Comparison of ENCODE assay signal across 30 mouse cellular contexts in genomic region chr2:31905682-31906081, GRCm38 (mm10). TPM values are rescaled to one million over a fixed set of nuclear protein-coding genes. Genes with fewer than 3 reads are reported as not detected.
A peak's percentile ranks its signal among the peaks of the same experiment; 100 is the strongest.
DNase-seq lines count a peak whose midpoint lies in the region; ATAC-seq and TF ChIP-seq lines count a peak whose summit lies in the region.
"Had no signal": no experiment of that assay in that cellular context is flagged by ENCODE, and none has a peak within 500 bp of the region (broad histone marks: within the 10 kb centered on the region; RNA-seq: fewer than 3 reads in every experiment).

No protein-coding gene starts in this region.

- TF ChIP-seq EP300 in stomach, postnatal 0 days (optimal IDR thresholded peaks at IDR 0.05) = no peak

- H3K27ac ChIP-seq in kidney, embryonic 16.5 days (ENCODE audit: low read length) = no peak overlapping the region
- H3K27ac ChIP-seq in lung, embryonic 16.5 days (ENCODE audit: low read length) = no peak overlapping the region
- H3K27ac ChIP-seq in stomach, postnatal 0 days (replicated peaks) = no peak overlapping the region
- H3K27ac ChIP-seq: forebrain, embryonic 13.5 days; heart, embryonic 10.5 days; hindbrain, embryonic 13.5 days; limb, embryonic 10.5 days; limb, embryonic 15.5 days; macrophage; neural tube, embryonic 12.5 days had no signal

- DNase-seq in kidney, adult 11 months = no peak
- DNase-seq in lung, postnatal 10 days = no peak
- peak; percentile 49 for DNase-seq in stomach, postnatal 0 days (ENCODE audit: low spot score)
- no peak for DNase-seq in frontal cortex, postnatal 10 days (ENCODE audit: low spot score in 2 of 2)
- DNase-seq: adrenal gland, adult 2 months; adrenal gland, postnatal 36 days; cerebellum, adult 2 months; cerebellum, postnatal 14 days; gastrocnemius, postnatal 25 days; heart, adult 11 months; heart, postnatal 36 days; kidney, adult 9 months; layer of hippocampus, postnatal 36 days; spleen, adult 18-20 months had no signal

- H3K4me2 ChIP-seq in kidney, embryonic 16.5 days (replicated peaks; ENCODE audit: low read depth, low read length) = no peak overlapping the region
- H3K4me2 ChIP-seq in lung, embryonic 16.5 days (ENCODE audit: low read depth, low read length) = no peak overlapping the region
- H3K4me2 ChIP-seq in stomach, postnatal 0 days (replicated peaks; ENCODE audit: low read depth) = no peak overlapping the region
- H3K4me2 ChIP-seq: forebrain, embryonic 13.5 days; hindbrain, embryonic 13.5 days; limb, embryonic 15.5 days; midbrain, embryonic 11.5 days; neural tube, embryonic 12.5 days had no signal

- H3K4me1 ChIP-seq in kidney, embryonic 16.5 days (ENCODE audit: insufficient read depth, low read length) = peaks cover 4% of the 10 kb centered on the region; the same call in 1 of the 2 replicates
- no peaks in the 10 kb centered on the region; the same call in 1 of the 2 replicates for H3K4me1 ChIP-seq in lung, embryonic 16.5 days (replicated peaks; ENCODE audit: control insufficient read depth, insufficient read depth, low read length)
- no peaks in the 10 kb centered on the region for H3K4me1 ChIP-seq in stomach, postnatal 0 days (replicated peaks; ENCODE audit: control insufficient read depth, insufficient read depth)

- H3K36me3 ChIP-seq in kidney, embryonic 16.5 days (ENCODE audit: insufficient read depth, low read length) = no peaks in the 10 kb centered on the region
- no peaks in the 10 kb centered on the region for H3K36me3 ChIP-seq in lung, embryonic 16.5 days (ENCODE audit: control insufficient read depth, insufficient read depth, low read length)
- no peaks in the 10 kb centered on the region for H3K36me3 ChIP-seq in stomach, postnatal 0 days (ENCODE audit: control insufficient read depth, insufficient read depth, low read length)
- H3K36me3 ChIP-seq: heart, embryonic 10.5 days; hindbrain, embryonic 13.5 days; limb, embryonic 10.5 days; limb, embryonic 15.5 days; neural tube, embryonic 12.5 days had no signal

- H3K9ac ChIP-seq in kidney, embryonic 16.5 days (replicated peaks; ENCODE audit: low read length) = no peak overlapping the region
- no peak overlapping the region for H3K9ac ChIP-seq in lung, embryonic 16.5 days (ENCODE audit: low read length)
- H3K9ac ChIP-seq in stomach, postnatal 0 days (ENCODE audit: low read length) = no peak overlapping the region
- H3K9ac ChIP-seq: forebrain, embryonic 13.5 days; hindbrain, embryonic 13.5 days; limb, embryonic 15.5 days; neural tube, embryonic 12.5 days had no signal

- no peaks in the 10 kb centered on the region for H3K27me3 ChIP-seq in kidney, embryonic 16.5 days (ENCODE audit: insufficient read depth, low read length)
- no peaks in the 10 kb centered on the region for H3K27me3 ChIP-seq in lung, embryonic 16.5 days (ENCODE audit: control insufficient read depth, insufficient read depth, low read depth, low read length)
- H3K27me3 ChIP-seq in stomach, postnatal 0 days (ENCODE audit: control insufficient read depth, insufficient read depth, low read length) = no peaks in the 10 kb centered on the region
- H3K27me3 ChIP-seq: limb, embryonic 15.5 days; neural tube, embryonic 12.5 days had no signal

- ATAC-seq in kidney, embryonic 16.5 days (ENCODE audit: low FRiP score, low TSS enrichment) = 0 out of 2 replicates have a peak, but pooled peaks have one; percentile 17
- peak; percentile 34; the same call in 1 of the 2 replicates for ATAC-seq in lung, embryonic 16.5 days (ENCODE audit: low read depth)
- ATAC-seq in erythroblast, adult 5-6 weeks (replicated peaks; ENCODE audit: low FRiP score, poor library complexity, severe bottlenecking) = 0 out of 2 replicates have a peak, but pooled peaks have one; percentile 20
- peak; percentile 7; the same call in 1 of the 2 replicates for ATAC-seq in stomach, postnatal 0 days (ENCODE audit: low FRiP score, low TSS enrichment)
- ATAC-seq: activated CD4-positive, CD25-positive, alpha-beta regulatory T cell, adult 4 months; CD4-positive, CD25-positive, alpha-beta regulatory T cell, adult 4 months; forebrain, embryonic 13.5 days; lung, postnatal 0 days had no signal

- TF ChIP-seq CTCF in stomach, postnatal 0 days (IDR thresholded peaks at IDR 0.05; ENCODE audit: low read depth) = no peak

- no peaks in the 10 kb centered on the region for H3K9me3 ChIP-seq in kidney, embryonic 16.5 days (ENCODE audit: low read length)
- H3K9me3 ChIP-seq in lung, embryonic 16.5 days (ENCODE audit: control insufficient read depth, low read length) = no peaks in the 10 kb centered on the region
- H3K9me3 ChIP-seq in stomach, postnatal 0 days (ENCODE audit: control insufficient read depth, low read length) = no peaks in the 10 kb centered on the region
- H3K9me3 ChIP-seq: forebrain, embryonic 13.5 days; heart, embryonic 10.5 days; hindbrain, embryonic 13.5 days; limb, embryonic 10.5 days; limb, embryonic 15.5 days; neural tube, embryonic 12.5 days had no signal

- no peak overlapping the region for H3K4me3 ChIP-seq in kidney, embryonic 16.5 days (ENCODE audit: low read length)
- no peak overlapping the region for H3K4me3 ChIP-seq in lung, embryonic 16.5 days (ENCODE audit: low read length)
- no peak overlapping the region for H3K4me3 ChIP-seq in stomach, postnatal 0 days (ENCODE audit: low read depth, low read length)
- H3K4me3 ChIP-seq: forebrain, embryonic 13.5 days; heart, embryonic 10.5 days; hindbrain, embryonic 13.5 days; limb, embryonic 10.5 days; limb, embryonic 15.5 days; myocyte; neural tube, embryonic 12.5 days had no signal

- WGBS in kidney, embryonic 16.5 days = 37% methylated on average over 9 of the region's 9 CpGs
- 30% methylated on average over 9 of the region's 9 CpGs for WGBS in lung, embryonic 16.5 days
- WGBS in stomach, postnatal 0 days = 38% methylated on average over 9 of the region's 9 CpGs

RNA-seq across cellular contexts. Expression of gene Lamc3, which starts 18.6 kb away (rescaled TPM):
- 4.1 and 4.7 TPM in 2 replicates for polyA plus RNA-seq in kidney, embryonic 16.5 days (2015; fragmentation: Nextera tagmentation; extraction: Ambion mirVana)
- polyA plus RNA-seq in lung, embryonic 16.5 days (2015; fragmentation: Nextera tagmentation; extraction: Ambion mirVana) = 1.7 and 2.0 TPM in 2 replicates
- total RNA-seq in erythroblast, adult 5-6 weeks (2015; ENCODE audit: low replicate concordance) = not detected in 2 replicates
- not detected in 2 replicates for total RNA-seq in erythroblast, adult 5-6 weeks (2017; ENCODE audit: low replicate concordance)
- 0.79 and 0.80 TPM in 2 replicates for polyA plus RNA-seq in stomach, postnatal 0 days (2015; fragmentation: Nextera tagmentation; extraction: Ambion mirVana)
- polyA plus RNA-seq: activated CD4-positive, CD25-positive, alpha-beta regulatory T cell, adult 4 months; CD4-positive, CD25-positive, alpha-beta regulatory T cell, adult 4 months; macrophage had no signal

RNA-seq across cellular contexts. Expression of gene Aif1l, which starts 44.3 kb away (rescaled TPM):
- polyA plus RNA-seq in kidney, embryonic 16.5 days (2015; fragmentation: Nextera tagmentation; extraction: Ambion mirVana) = 90.4 and 101 TPM in 2 replicates
- polyA plus RNA-seq in lung, embryonic 16.5 days (2015; fragmentation: Nextera tagmentation; extraction: Ambion mirVana) = 34.1 and 34.7 TPM in 2 replicates
- not detected in 2 replicates for total RNA-seq in erythroblast, adult 5-6 weeks (2015; ENCODE audit: low replicate concordance)
- not detected in 2 replicates for total RNA-seq in erythroblast, adult 5-6 weeks (2017; ENCODE audit: low replicate concordance)
- polyA plus RNA-seq in stomach, postnatal 0 days (2015; fragmentation: Nextera tagmentation; extraction: Ambion mirVana) = 47.7 and 49.5 TPM in 2 replicates
- polyA plus RNA-seq: activated CD4-positive, CD25-positive, alpha-beta regulatory T cell, adult 4 months; macrophage had no signal

RNA-seq across cellular contexts. Expression of gene Fibcd1, which starts 59.9 kb away (rescaled TPM):
- polyA plus RNA-seq in kidney, embryonic 16.5 days (2015; fragmentation: Nextera tagmentation; extraction: Ambion mirVana) = 1.4 and 1.5 TPM in 2 replicates
- polyA plus RNA-seq in lung, embryonic 16.5 days (2015; fragmentation: Nextera tagmentation; extraction: Ambion mirVana) = 0.06 and 0.14 TPM in 2 replicates
- not detected in 2 replicates for total RNA-seq in erythroblast, adult 5-6 weeks (2015; ENCODE audit: low replicate concordance)
- not detected in 2 replicates for total RNA-seq in erythroblast, adult 5-6 weeks (2017; ENCODE audit: low replicate concordance)
- 0.08 and 0.17 TPM in 2 replicates for polyA plus RNA-seq in stomach, postnatal 0 days (2015; fragmentation: Nextera tagmentation; extraction: Ambion mirVana)
- total RNA-seq: adrenal gland, adult 2 months; gastrocnemius, postnatal 25 days; heart, postnatal 36 days had no signal
- polyA plus RNA-seq: activated CD4-positive, CD25-positive, alpha-beta regulatory T cell, adult 4 months; heart, embryonic 16.5 days; macrophage had no signal
